In genomic region chr5:65950679-65951512, GRCm38 (mm10) we compare ENCODE assay signal across 10 mouse cellular contexts. TPM values are rescaled to one million over a fixed set of nuclear protein-coding genes. Genes with fewer than 3 reads are reported as not detected.
A peak's percentile ranks its signal among the peaks of the same experiment; 100 is the strongest.
DNase-seq lines count a peak whose midpoint lies in the region; ATAC-seq and TF ChIP-seq lines count a peak whose summit lies in the region.
"Had no signal": no experiment of that assay in that cellular context is flagged by ENCODE, and none has a peak within 500 bp of the region (broad histone marks: within the 10 kb centered on the region; RNA-seq: fewer than 3 reads in every experiment).

No protein-coding gene starts in this region.

- H3K9me3 ChIP-seq in lung, postnatal 0 days (ENCODE audit: low read length), result no peaks in the 10 kb centered on the region
- H3K9me3 ChIP-seq: heart, embryonic 15.5 days had no signal

- no peaks in the 10 kb centered on the region for H3K27me3 ChIP-seq in lung, postnatal 0 days (replicated peaks; ENCODE audit: insufficient read depth, low read length)
- H3K27me3 ChIP-seq: heart, embryonic 15.5 days had no signal

- no peak for TF ChIP-seq EP300 in lung, postnatal 0 days (IDR thresholded peaks at IDR 0.05)

- H3K36me3 ChIP-seq in lung, postnatal 0 days (ENCODE audit: insufficient read depth, low read length), result no peaks in the 10 kb centered on the region
- H3K36me3 ChIP-seq: heart, embryonic 15.5 days had no signal

- H3K9ac ChIP-seq in lung, postnatal 0 days (replicated peaks; ENCODE audit: low read depth), result no peak overlapping the region
- H3K9ac ChIP-seq: heart, embryonic 15.5 days had no signal

- no peak overlapping the region for H3K4me2 ChIP-seq in lung, postnatal 0 days (replicated peaks; ENCODE audit: low read depth, low read length)
- H3K4me2 ChIP-seq: heart, embryonic 15.5 days had no signal

- no peak for TF ChIP-seq CTCF in lung, postnatal 0 days (IDR thresholded peaks at IDR 0.05)

- DNase-seq in frontal cortex, postnatal 36 days (ENCODE audit: low spot score in 2 of 2), result peak; percentile 3 to 9
- DNase-seq in ZHBTc4 (ENCODE audit: low read depth, low spot score), result peak; percentile 80
- peak; percentile 7 for DNase-seq in lung, postnatal 0 days (ENCODE audit: low spot score)
- peak; percentile 74 to 79 for DNase-seq in spleen, postnatal 36 days (ENCODE audit: low spot score in 2 of 2)
- no peak for DNase-seq in Muller cell, postnatal 12 days (ENCODE audit: inconsistent ontology term)

- no peak overlapping the region for H3K4me3 ChIP-seq in lung, postnatal 0 days (ENCODE audit: low read depth, low read length)
- H3K4me3 ChIP-seq: heart, embryonic 15.5 days had no signal

- WGBS in lung, postnatal 0 days, result 67% methylated on average over 18 of the region's 18 CpGs

- no peaks in the 10 kb centered on the region for H3K4me1 ChIP-seq in lung, postnatal 0 days (ENCODE audit: insufficient read depth, low read depth, low read length)

- no peak overlapping the region for H3K27ac ChIP-seq in lung, postnatal 0 days (ENCODE audit: low read length)
- H3K27ac ChIP-seq: heart, embryonic 15.5 days had no signal

- no peak for ATAC-seq in frontal cortex, adult (ENCODE audit: low TSS enrichment)
- 0 out of 4 replicates have a peak, but pooled peaks have one; percentile 5 to 21 for ATAC-seq in hematopoietic stem cell, adult 5-6 weeks (replicated peaks in 1 of 2; ENCODE audit: insufficient read depth in 1 of 2, low FRiP score in 2 of 2, low TSS enrichment in 1 of 2, low read depth in 1 of 2, poor library complexity in 2 of 2, severe bottlenecking in 2 of 2)
- ATAC-seq in lung, postnatal 0 days, result no peak; the same call in 1 of the 2 replicates
- no peak for ATAC-seq in erythroid progenitor cell, adult 5-6 weeks (replicated peaks; ENCODE audit: low FRiP score, poor library complexity, severe bottlenecking)

RNA-seq across cellular contexts. Expression of gene Chrna9, which starts 16.2 kb away (rescaled TPM):
- not detected in 2 replicates for total RNA-seq in hematopoietic stem cell, adult 5-6 weeks (2017)
- polyA plus RNA-seq in lung, postnatal 0 days (2015; fragmentation: Nextera tagmentation; extraction: Ambion mirVana), result 0.20 TPM in 1 of 2 replicates, not detected in the other
- not detected in 2 replicates for total RNA-seq in erythroid progenitor cell, adult 5-6 weeks (2015; ENCODE audit: low replicate concordance)
- not detected in 2 replicates for total RNA-seq in erythroid progenitor cell, adult 5-6 weeks (2017; ENCODE audit: low replicate concordance)
- polyA plus RNA-seq: C2C12 had no signal

RNA-seq across cellular contexts. Expression of gene 9130230L23Rik, which starts 53.2 kb away (rescaled TPM):
- total RNA-seq in hematopoietic stem cell, adult 5-6 weeks (2017), result not detected in 2 replicates
- 1.7 TPM in 2 replicates for polyA plus RNA-seq in lung, postnatal 0 days (2015; fragmentation: Nextera tagmentation; extraction: Ambion mirVana)
- not detected in 2 replicates for total RNA-seq in erythroid progenitor cell, adult 5-6 weeks (2015; ENCODE audit: low replicate concordance)
- not detected in 2 replicates for total RNA-seq in erythroid progenitor cell, adult 5-6 weeks (2017; ENCODE audit: low replicate concordance)
- polyA plus RNA-seq: C2C12 had no signal

Comparison
In these comparisons a context has a peak if more than half of its experiments do, and no peak if none do; other contexts are left out.
1. ATAC-seq: peak in hematopoietic stem cell, adult 5-6 weeks (2 of 2); none in frontal cortex, adult (single experiment), lung, postnatal 0 days (single experiment) and erythroid progenitor cell, adult 5-6 weeks (single experiment).